Mouse (Mus musculus): ENCODE measurements at regions not wholly inside any gene's neighbourhood (a gene's known extent, or its start where the extent isn't known, plus 50 kb on each side); places are given as distances from the start of the nearest gene placed in this dataset.

DNA sequence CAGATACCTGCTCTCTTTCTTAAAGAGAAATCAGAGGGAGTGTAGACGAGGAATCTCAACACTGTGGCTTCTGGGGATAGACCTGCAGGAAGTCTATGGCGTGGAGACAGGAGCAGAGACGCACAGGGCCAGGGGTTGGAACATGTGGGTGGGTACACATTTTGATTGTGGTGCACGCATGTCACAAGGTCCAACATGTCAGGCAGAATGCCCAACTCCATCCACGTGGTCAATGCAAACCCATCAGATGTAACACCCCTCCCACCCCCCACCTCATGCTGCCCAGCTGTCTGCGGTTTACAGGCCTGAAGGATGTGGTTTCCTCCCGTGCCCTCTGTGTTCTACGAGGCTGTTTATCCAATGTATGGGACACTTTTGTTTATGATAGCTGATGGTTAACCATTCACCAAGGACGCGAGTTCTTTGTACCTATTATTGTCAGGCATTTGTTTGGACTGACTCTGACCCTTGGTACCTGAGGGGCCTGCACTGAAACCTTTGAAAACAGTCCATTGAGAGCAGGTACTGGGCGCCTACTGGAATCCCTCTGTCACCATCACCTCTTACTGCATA lies 142.2 kb downstream of the Irs2 start:
- DNase-seq = no peak

DNA sequence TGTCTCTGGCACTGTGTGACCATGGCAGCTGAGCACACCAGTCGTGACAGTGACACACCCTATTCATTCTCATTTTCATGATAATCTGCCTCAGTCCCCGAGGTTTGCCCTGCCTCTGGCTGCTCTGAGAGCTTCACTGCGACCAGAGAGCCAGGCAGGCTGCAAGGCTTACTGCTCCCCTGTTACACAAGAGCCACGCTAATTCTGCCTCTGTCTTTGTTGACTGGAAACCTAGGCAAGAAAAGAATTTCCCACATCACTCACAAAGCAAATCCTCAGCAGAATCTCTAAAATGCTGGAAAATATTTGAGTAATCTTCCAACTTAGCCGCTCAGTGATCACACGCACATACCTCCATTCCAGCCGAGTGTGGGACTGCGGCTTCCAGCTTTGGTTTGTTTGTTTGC lies 142.8 kb downstream of the Irs2 start:
- no peak for DNase-seq

DNA sequence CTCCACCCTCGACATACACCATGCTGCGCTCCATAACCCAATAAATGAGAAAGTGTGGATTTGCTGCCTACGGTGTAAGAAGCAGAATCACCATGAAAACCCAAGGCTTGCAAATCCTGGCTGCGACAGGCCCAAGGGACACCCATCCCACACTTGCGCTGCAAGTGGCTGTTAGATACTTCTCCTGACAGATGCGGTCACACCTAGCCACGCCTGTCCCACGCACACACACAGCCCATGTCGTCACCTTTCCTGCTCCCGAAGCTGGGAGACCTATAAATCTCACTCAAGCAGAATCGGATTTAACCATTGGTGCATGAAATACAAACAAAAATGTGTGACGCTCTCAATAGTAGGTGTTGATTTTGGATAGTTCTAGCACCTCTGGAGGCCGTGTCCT lies 145.8 kb downstream of the Irs2 start:
- no peak for DNase-seq

DNA sequence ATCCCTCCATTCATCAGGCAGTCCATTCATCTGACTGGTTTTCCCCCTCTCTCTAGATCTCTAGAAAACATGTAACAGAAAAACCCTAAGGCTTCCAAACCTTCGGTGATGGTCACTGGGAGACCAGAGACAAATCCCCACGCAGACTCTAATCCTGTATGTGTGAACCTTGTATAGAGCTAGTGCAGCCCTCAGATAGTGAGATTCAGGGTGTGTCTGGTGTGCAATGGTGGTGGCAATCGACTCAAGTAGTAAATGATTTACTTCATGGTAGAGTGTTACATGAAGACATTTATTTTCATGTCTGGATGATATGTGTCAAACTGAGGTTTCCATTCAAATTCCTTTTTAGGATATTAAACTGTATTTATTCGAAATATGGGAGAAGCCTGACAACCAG lies 147.4 kb downstream of the Irs2 start:
- DNase-seq = no peak

DNA sequence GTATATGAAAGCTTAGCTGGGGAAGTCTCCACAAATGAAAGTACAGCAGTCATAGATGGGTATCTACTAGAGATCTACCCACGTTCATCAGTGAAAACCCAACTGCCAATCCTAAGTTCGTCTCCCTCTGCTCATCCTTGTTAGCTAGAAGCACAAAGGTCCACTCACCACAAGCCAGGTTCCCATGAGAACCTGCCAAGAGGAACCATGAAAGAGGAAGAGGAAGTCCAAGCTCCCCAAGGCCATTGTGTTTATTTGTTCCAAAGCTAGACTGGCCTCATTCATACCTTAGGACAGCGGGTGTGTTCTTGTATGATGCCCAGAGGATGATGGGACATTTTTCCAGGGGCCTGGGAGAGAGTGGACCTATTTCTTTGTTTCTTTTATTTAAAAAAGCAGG lies 150.4 kb downstream of the Irs2 start:
- no peak for DNase-seq

DNA sequence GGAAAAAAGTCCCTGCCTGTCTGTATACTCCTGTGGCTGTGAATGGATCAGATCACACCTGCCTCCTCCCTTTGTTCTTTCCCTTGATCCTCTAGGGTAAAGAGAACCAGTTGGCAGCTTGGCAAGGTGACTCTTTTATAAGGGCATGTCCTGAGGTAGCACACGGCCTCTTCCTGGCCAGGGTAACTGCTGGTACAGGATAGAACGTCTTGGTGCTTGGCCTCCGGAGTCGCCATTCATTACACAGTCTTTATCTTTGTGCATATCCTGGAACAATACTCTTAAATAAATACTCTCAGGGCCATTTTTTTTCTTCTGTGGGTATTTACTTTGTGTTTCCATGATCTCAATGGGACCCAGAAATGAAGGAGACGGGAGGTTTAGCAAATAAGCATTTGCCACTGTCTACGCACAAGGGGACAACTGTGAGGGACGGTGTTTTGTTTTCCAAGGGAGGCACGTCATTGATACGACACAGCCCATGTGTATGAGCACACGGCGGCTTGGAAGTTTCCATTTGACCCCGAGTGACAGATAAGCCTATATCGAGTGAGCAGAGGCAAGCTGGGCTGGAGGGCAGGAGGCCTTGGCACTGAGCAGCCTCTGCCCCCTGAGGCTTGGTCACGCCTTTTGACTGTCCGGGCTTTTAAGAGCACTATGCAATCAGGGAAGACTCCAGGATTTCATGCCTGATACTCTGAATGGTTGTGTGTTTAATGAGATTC lies 151.1 kb downstream of the Irs2 start:
- no peak for DNase-seq

DNA sequence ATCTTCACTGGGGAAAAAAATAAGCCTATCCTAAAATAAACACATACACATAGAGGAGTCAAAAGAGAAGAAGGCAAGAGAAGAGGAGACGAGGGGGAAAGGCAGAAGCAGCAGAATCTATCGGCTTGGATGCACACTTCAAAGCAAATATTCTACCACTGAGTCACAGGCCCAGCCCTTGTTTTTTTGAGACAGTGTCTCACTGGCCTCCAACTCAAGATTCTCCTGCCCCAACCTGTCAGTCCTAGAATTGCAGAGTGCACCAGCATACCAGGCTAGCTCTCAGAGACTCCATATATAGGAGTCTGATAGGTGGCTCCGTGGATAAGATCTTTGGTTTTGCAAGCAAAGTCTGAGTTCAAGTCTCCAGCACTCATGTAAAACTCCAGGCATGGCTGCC lies 152.6 kb downstream of the Irs2 start:
- no peak for DNase-seq

DNA sequence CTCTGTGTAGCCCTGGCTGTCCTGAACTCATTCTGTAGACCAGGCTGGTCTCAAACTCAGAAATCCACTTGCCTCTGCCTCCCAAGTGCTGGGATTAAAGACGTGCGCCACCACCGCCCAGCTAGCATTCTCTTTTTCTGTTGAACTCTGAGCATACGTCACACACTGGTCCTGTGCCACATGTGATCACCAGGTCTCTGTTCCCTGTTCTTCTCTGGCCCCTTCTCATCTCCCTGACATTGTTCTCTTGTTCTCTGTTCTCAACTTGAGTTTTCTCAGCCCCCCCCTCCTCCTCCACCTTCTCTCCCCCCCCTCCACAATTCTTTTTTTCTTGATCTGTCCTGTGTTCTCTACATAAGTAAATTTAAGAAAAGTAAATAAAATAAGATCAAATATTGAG lies 153.1 kb downstream of the Irs2 start:
- no peak for DNase-seq

DNA sequence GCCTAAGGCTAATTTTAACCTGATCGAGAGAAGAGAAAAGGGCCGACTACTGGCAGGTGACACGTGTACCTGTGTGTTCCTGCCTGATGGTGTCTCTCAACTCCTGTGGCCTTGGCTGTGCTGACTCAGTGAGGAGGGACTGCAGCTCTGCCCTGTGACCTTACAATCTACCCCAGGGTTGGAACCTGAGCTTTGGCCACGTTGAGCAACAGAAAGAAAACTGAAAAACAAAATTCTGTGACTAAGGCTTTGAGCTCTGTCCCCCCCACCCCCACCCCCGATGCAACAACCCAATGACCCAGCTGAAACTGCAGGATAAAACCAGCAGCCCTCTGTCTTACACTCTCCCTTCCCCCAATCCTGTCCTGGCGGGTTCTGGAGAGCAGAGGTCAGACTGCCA lies 153.7 kb downstream of the Irs2 start:
- no peak for DNase-seq

DNA sequence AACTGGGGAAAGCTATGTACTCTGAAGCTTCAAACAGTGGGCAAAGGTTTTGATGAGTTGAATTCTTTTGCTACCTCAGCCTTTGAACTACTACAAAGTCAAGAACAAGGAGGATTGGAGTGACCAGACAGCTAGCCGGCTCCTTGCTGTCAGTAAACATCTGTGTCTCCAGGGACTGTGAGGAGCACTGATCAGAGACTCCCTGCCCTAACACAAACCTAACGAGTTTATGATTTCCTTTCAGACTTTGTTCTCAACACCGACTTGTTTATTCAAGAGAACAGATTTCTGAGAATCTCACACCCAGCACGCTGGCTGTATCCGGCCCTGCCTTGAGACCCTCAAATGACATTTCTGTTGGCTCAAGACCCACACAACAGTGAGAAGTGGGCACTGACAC lies 154.4 kb downstream of the Irs2 start:
- no peak for DNase-seq

DNA sequence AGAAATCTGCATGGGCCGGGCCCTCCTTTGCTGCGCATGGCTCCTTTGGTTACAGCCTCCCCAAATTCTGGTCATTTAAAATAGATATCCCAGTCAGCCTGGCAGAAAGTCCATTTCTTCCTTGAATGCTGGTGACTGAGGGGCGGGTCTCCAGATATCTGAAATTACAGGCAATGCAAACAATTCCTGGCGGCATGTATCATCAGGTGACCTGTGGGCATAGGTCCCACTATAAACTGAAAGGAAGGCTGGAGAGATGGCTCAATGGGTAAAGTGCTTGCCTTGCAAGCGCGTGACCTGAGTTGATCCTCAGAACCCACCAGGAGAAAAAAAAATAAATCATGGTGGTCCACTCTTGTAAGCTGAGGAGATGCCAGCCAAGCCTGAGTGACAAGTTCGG lies 158.3 kb downstream of the Irs2 start:
- no peak for DNase-seq

DNA sequence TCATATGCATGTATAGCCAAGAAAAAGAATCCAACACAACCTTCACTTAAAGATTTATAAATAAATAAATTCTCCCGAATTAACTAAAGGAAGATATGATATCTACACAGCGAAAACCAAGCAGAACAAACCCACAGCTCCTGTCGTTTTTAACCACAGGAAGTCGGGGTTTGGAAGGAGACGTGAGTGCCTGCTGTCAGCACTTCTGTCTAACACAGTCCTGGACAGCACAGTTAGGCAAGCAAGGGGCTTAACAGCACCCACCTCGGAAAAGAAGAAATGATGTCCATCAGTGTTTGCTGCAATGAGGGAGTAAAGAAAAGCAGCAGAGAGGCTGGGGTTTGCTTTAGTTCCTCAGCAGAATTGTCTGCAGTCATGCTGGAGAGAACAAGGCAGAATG lies 162.7 kb downstream of the Irs2 start:
- no peak for DNase-seq

DNA sequence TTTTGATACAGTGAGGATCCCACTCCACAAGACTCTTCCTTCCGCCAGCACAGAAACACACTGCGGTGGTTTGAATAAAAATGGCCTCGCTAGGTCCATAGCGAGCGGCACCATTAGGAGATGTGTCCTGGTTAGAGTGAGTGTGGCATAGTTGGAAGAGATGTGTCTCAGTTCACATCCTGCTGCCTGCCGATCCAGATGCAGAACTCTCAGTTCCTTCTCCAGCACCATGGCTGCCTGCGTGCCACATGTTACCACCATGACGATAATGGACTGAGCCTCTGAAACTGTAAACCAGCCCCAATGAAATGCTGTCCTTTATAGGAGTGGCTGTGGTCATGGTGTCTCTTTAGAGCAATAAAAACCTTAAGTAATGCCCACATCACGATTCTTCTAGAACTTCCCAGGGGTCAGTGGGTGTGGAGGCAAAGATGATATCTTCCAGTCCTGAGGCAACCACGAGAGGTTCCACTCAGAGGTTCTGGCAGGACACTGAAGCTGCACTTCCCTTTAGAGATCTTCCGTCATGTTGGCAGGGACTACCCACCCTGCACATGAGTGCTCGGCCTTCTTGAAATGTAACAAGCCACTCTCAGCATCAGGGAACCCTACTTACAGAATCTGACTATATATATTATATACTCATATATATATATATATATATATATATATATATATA lies 167.3 kb downstream of the Irs2 start:
- DNase-seq = no peak

DNA sequence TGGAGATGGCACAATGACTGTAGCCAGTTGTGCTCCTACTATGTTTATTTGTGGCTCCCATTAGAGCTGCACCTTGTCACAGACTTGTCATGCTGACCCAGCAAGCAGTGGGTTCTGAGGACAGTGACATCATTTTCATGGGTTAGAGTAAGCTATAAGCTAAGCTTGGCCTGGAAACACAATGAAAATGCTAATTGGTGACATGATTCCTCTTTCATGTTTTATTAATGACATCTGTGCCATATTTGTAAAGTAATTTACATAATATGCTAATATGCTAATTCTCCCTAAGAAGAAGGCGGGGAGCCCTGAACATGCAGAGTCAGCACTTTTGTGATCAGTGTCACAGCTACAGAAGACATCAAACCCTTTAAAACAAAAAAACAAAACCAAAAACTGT lies 168.2 kb downstream of the Irs2 start:
- no peak for DNase-seq

DNA sequence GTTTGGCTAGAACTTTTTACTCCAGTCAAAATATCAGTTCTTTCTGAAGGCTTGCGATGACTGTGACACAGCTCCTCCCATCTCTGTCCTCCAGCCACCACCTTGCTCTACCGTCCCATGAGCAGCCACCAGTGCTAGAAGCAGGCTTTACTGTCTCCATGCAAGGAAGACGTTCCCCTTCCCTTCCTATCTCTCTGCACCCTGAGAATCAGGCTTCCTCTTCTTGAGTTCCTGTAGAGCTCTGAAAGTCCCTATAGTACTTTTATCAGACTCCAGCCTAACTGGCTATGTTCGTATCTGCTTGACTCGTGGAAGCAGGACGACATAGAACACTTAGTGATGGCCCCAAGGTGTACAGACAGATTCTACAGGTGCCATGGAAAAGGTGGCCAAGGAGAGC lies 173.2 kb downstream of the Irs2 start:
- no peak for DNase-seq

DNA sequence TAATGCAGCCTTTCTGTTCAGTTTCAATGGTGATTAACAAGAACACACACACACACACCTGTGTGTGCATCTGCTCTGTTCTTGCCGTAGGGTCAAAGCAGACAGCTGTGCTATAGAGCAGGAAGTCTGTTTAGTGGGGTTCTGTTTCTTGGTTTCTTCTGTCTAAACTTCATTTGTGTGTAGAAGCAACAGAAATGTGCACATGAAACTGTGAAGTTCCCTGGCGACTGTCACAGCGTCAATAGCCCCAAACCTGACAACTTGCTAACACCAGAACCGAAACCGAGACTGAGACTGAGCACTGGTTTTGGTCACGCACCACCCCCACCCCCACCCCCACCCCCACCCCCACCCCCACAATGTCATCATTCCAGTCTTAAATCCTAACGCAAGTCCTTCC lies 176.4 kb downstream of the Irs2 start:
- no peak for DNase-seq

DNA sequence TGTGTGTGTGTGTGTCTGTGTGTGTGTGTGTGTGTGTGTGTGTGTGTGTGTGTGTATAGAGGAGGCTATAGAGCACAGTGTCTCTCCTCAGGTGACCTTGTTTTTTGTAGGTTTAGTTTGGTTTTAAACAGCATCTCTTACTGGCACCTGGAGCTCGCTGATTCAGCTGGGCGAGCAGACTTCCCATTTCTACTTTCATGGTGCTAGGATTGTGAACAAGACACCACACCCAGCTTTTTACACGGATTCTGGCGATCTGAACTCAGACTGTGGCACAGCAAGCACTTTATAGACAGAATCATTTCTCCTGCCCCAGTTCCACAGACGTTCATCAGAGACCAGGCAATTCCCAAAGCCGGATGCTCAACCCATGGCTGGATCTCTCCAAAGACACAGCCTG lies 177.0 kb downstream of the Irs2 start:
- DNase-seq = no peak

DNA sequence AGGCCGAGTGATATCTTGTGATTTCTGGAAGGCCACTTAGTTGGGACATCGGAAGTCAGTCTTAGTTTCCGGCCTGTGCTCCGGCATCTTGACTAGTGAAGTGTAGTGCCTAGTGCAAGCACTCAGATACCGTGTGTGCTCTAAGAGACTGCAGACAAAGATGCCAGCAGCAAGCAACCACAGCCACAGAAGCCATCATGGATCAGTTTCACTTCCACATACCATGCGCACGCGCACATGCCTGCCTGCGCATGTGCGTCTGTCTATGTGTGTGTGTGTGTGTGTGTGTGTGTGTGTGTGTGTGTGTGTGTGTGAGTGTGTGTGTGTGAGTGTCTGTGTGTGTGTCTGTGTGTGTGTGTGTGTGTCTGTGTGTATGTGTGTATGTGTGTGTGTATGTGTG lies 177.4 kb downstream of the Irs2 start:
- DNase-seq = no peak

DNA sequence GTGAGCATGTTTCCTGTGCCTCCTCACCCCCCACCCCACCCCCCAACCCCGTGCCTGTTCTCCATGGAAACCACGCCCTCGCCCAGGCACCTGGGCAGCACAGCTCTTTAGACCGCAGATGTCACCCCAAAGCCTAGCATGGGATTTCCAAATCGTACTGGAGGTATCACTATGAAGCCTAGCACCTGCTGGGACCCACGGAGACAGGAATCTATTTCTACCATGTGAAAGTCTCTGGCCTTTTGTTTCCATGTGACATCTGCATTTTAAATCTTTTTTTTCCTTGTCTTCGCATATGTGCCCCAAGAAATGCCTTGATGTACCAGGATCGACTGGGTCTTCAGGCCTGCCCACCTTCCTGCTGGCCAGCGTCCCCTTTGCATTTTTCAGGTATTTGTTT lies 179.7 kb downstream of the Irs2 start:
- no peak for DNase-seq

DNA sequence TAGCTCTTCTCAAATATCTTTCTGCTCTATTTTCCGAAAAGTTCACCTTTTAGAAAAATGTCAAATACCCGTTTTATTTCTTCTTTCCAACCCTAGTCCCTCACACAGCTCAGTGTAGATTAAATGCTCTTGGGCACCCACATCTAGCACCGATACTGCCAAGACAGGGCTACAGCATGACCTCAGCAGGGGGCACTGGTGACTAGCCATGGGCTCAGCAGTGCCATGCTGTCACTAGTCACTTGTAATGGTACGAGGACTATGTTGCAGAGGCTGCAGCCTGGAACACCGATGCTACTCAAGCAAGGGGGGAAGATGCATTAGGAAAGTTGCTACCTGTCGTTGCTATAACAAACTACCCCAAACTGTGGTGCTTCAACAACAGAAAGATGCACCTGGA lies 180.7 kb downstream of the Irs2 start:
- DNase-seq = no peak

DNA sequence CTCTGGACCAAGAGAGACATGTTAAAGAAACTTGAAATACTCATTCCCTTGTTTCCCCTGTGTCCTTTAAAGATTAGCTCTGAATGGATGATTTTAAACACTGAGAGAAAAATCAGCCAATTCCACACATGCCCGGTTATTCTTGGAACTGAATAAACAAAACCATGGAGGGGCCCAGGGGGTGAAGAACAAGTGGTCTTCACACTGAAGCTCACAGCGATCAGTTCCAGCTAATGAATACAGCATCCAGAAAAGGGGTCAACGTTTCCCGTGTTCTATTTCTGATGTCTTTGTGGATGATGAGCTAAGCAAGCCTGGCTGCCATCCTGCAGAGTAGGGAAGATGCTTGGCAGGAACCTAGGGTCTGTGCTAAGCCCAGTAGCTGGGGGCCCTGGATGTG lies 182.3 kb downstream of the Irs2 start:
- no peak for DNase-seq

DNA sequence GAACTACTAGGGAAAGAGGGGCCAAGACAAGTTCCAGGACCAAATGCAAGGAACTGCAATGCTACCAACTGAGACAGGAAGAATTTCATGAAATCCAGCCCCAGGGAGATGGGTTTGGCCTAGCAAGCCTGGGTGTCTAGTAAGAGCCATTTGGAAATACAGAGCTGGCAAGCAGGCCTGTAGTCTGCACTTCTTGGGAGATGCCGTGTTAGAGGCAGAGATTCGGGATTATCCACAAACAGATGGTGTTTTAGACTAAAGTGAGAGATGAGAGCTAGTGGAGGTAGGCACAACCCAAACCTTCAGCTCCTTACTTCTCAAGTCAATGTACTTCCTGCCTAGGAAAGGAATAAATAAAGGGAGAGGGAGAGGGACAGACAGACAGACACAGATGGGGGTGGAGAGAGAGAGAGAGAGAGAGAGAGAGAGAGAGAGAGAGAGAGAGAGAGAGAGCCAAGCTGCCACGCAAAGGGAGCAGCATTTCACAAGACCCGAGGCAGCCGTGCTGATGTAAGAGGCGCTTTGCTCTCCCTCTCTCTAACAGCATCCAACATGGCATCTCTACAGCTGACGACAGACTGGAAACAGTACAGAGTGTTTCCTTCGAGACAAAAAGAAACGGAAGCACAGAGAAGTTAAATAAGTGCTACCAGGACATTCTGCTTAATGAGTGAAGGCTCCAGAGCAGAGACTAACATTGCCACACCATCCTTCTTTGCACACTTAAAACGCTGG lies 182.9 kb downstream of the Irs2 start:
- DNase-seq = no peak

DNA sequence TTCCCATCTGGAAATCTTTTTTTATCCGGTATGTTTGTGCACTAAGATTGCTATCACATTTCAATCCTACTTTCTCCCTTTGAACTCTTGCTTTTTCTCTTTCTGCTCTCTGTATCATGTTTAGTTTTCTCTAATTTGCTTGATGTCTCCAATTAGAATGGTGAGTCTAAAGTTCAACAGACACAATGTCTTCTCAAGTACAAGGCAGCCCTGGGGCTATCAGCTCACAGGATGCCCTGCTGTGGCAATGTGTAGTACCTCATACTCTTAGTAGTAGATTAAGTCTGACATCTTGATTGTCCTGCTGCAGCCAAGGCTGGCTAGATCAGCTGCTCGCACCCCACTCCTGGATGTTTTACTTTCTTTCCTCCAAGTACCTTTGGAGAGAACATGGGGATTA lies 186.4 kb downstream of the Irs2 start:
- no peak for DNase-seq

DNA sequence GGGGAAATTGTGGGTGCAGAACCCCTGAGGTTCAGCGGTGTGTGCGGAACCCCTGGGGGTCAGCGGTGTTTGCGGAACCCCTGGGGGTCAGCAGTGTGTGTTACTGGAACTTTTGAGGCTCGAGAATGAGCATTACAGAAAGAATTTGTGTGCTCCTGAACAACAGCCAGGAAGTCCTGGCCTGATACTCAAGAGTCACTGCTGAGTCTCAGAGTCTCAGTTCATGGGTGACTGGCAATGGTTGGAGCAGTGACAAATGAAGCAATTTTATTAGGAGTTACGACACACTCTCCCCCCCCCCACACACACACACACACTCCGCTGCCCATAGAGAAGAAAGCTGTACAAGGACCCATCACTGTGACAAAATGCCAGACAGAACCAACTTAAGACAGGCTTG lies 193.8 kb downstream of the Irs2 start:
- DNase-seq = no peak

Data from cerebellum, adult 11-12 months (tissue).